Mouse (Mus musculus) erythroblast, embryonic 14.5 days (primary cell): ENCODE results near the gene Rad17.

Experiments used
- GATA1 ChIP-seq: IDR thresholded peaks from 2 replicates; pipeline ENCODE4 v1.6.1; 2012; ENCODE audit warnings: low read length, inconsistent platforms, mixed read lengths
- TAL1 ChIP-seq: IDR thresholded peaks from 3 replicates; pipeline ENCODE4 v1.6.1; 2012; ENCODE audit warnings: low read length, inconsistent platforms, mixed read lengths

DNA sequence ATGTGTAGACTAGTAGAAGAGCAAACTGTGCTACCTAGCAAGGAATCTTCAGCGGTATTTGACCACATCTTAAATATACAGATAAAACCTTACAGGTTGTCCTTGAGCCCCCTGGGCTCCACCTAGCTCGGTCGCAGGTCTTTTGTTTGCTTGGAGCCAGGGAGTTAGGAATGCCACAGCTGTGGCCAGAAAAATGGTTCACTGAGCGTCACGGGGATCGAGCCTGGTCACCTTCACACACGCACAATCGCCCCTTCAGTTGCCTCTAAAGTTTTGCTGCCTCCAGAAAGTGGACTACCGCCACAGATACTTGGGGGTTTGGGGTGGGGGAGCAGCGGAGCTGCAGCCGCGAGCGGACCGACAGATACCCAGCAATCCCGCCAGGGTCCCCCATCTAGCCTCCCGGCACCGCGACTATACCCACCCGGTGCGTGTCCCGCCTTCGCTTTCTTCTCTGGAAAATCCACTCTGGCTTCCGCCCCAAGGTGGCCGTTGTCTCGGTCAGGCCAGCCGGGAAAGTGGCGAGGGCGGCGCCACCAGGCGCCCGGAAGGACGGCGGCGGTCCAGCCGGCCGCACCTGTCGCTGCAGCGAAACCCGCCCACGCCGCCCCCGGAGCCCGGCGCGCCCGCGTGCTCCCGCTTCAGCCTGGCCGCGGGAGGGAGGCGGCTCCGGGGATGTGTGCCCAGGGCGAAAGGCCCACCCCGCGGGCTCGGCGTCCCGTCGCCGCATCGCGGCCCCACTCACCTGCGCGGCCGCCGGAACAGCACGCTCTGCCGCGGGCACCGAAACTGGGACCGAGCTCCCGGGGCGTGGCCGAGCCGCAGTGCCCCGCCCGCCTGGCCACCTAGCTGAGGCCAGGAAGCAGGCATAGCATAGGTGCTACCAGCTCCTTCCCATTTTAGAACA lies 34.4 kb downstream of the Rad17 start, which contains the start of gene Marveld2:
- no peak for TF ChIP-seq TAL1
- TF ChIP-seq GATA1 = no peak
